Mouse (Mus musculus): Measurements from ENCODE around the gene Gm33815.
"Not testable (repeated sequence)": the region's sequence is repeated elsewhere in the genome, so short reads cannot be mapped to it uniquely, and the experiment has no call there.

Gene Gm33815

GRCm38 (mm10) chrY:69320832-69321231 lies at the start of gene Gm33815:
Gene Gm33815 (plus strand): TSS chrY:69321132.
- not testable (repeated sequence) for DNase-seq (ENCODE audit: low spot score)

Measured in testis, postnatal 10 days (tissue).